13 mouse cellular contexts compared by ENCODE assay signal in the genomic region with DNA sequence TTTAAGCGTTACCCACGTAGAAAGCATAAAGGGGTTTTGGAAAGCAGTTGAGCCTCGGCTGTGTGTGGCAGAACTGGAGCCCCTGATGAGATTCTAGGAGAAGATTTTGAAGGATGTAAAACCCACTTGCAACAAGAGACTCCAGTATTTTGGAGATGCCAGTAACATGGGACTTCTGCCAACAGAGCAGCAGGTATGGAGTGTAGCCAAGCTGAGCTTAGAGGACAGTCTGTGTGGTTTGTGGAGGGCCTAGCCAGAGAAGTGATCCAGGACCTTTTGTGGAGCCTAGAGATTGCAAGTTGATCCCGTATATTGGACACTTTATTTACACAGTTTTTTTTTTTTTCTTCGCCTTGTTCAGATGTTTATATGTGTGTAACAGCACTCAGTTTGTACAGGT.
A peak's percentile ranks its signal among the peaks of the same experiment; 100 is the strongest.
DNase-seq lines count a peak whose midpoint lies in the region; ATAC-seq and TF ChIP-seq lines count a peak whose summit lies in the region.
"Had no signal": no experiment of that assay in that cellular context is flagged by ENCODE, and none has a peak within 500 bp of the region (broad histone marks: within the 10 kb centered on the region; RNA-seq: fewer than 3 reads in every experiment).

No protein-coding gene starts in this region.

- 0 out of 2 replicates have a peak, but pooled peaks cover 2% of the 10 kb centered on the region for H3K9me3 ChIP-seq in forebrain, embryonic 15.5 days
- H3K9me3 ChIP-seq in forebrain, embryonic 11.5 days (ENCODE audit: control insufficient read depth, low read length) = no peaks in the 10 kb centered on the region
- H3K9me3 ChIP-seq: liver, embryonic 15.5 days; megakaryocyte, embryonic 14.5 days had no signal

- no peak overlapping the region for H3K4me2 ChIP-seq in forebrain, embryonic 15.5 days (replicated peaks)
- H3K4me2 ChIP-seq in forebrain, embryonic 11.5 days (ENCODE audit: low read depth, low read length, severe bottlenecking) = no peak overlapping the region
- H3K4me2 ChIP-seq: liver, embryonic 15.5 days had no signal

- H3K4me3 ChIP-seq in forebrain, embryonic 15.5 days = no peak overlapping the region
- H3K4me3 ChIP-seq in forebrain, embryonic 11.5 days (ENCODE audit: low read depth, low read length) = no peak overlapping the region
- no peak overlapping the region for H3K4me3 ChIP-seq in liver, adult 2 months (ENCODE audit: insufficient read depth, low read depth, low read length)
- no peak overlapping the region for H3K4me3 ChIP-seq in layer of hippocampus, adult 2 months
- H3K4me3 ChIP-seq in thymus, adult 2 months (ENCODE audit: control insufficient read depth, insufficient read depth, low read length) = no peak overlapping the region
- H3K4me3 ChIP-seq: erythroblast, embryonic 14.5 days; liver, embryonic 15.5 days; megakaryocyte, embryonic 14.5 days had no signal

- WGBS in forebrain, embryonic 15.5 days = 56% methylated on average over 5 of the region's 5 CpGs
- WGBS in forebrain, embryonic 11.5 days = 85% methylated on average over 5 of the region's 5 CpGs
- WGBS in liver, adult 2 months = 59% methylated on average over 5 of the region's 5 CpGs
- 82% methylated on average over 5 of the region's 5 CpGs for WGBS in thymus, adult 2 months

- H3K36me3 ChIP-seq in forebrain, embryonic 15.5 days = no peaks in the 10 kb centered on the region
- no peaks in the 10 kb centered on the region for H3K36me3 ChIP-seq in forebrain, embryonic 11.5 days (ENCODE audit: control insufficient read depth, insufficient read depth, low read length)
- no peaks in the 10 kb centered on the region for H3K36me3 ChIP-seq in liver, adult 2 months (ENCODE audit: control insufficient read depth, insufficient read depth, low read length)
- no peaks in the 10 kb centered on the region for H3K36me3 ChIP-seq in thymus, adult 2 months (ENCODE audit: control insufficient read depth, insufficient read depth, low read length)
- H3K36me3 ChIP-seq: liver, embryonic 15.5 days had no signal

- no peaks in the 10 kb centered on the region for H3K27me3 ChIP-seq in forebrain, embryonic 15.5 days
- no peaks in the 10 kb centered on the region for H3K27me3 ChIP-seq in forebrain, embryonic 11.5 days (ENCODE audit: control insufficient read depth, insufficient read depth, low read length)
- no peaks in the 10 kb centered on the region for H3K27me3 ChIP-seq in liver, adult 2 months (ENCODE audit: control insufficient read depth, insufficient read depth, low read length)
- no peaks in the 10 kb centered on the region for H3K27me3 ChIP-seq in thymus, adult 2 months (ENCODE audit: control insufficient read depth, insufficient read depth, low read length)
- H3K27me3 ChIP-seq: liver, embryonic 15.5 days; megakaryocyte, embryonic 14.5 days had no signal

- no peaks in the 10 kb centered on the region for H3K79me2 ChIP-seq in liver, adult 2 months (ENCODE audit: control insufficient read depth, insufficient read depth, low read length)

- H3K9ac ChIP-seq in forebrain, embryonic 15.5 days (replicated peaks) = no peak overlapping the region
- H3K9ac ChIP-seq in forebrain, embryonic 11.5 days (ENCODE audit: low read length) = no peak overlapping the region
- H3K9ac ChIP-seq in liver, adult 2 months (ENCODE audit: low read depth, low read length) = no peak overlapping the region
- H3K9ac ChIP-seq: liver, embryonic 15.5 days had no signal

- no peak overlapping the region for H3K27ac ChIP-seq in forebrain, embryonic 15.5 days (replicated peaks)
- H3K27ac ChIP-seq in forebrain, embryonic 11.5 days (ENCODE audit: low read depth, low read length) = no peak overlapping the region
- H3K27ac ChIP-seq in liver, adult 2 months (replicated peaks; ENCODE audit: insufficient read depth, low read depth, low read length) = no peak overlapping the region
- no peak overlapping the region for H3K27ac ChIP-seq in layer of hippocampus, adult 2 months
- H3K27ac ChIP-seq in thymus, adult 2 months (ENCODE audit: control insufficient read depth, insufficient read depth, low read length) = no peak overlapping the region
- H3K27ac ChIP-seq: liver, embryonic 15.5 days had no signal

- peak; percentile 72 for ATAC-seq in forebrain, embryonic 15.5 days (replicated peaks)
- ATAC-seq in forebrain, embryonic 11.5 days (replicated peaks; ENCODE audit: low FRiP score) = no peak
- ATAC-seq: intestine, embryonic 16.5 days had no signal

- no peak for DNase-seq in forebrain, embryonic 11.5 days (ENCODE audit: low spot score)
- DNase-seq in liver, adult 2 months (ENCODE audit: extremely low read depth, low read depth, low spot score) = peak; percentile 48
- no peak for DNase-seq in liver
- peak; percentile 85 for DNase-seq in brain, embryonic 14.5 days (ENCODE audit: low read depth)
- peak; percentile 7 to 10 for DNase-seq in layer of hippocampus, adult 2 months (ENCODE audit: low spot score in 2 of 2)
- DNase-seq in urinary bladder, postnatal 36 days (ENCODE audit: low spot score in 2 of 2) = no peak
- no peak for DNase-seq in thymus, adult 2 months
- DNase-seq: B cell, adult 2 months had no signal

- no peak for TF ChIP-seq CTCF in liver, adult 2 months (IDR thresholded peaks at IDR 0.05; ENCODE audit: low read depth, low read length)
- no peak for TF ChIP-seq CTCF in brain, embryonic 14.5 days (IDR thresholded peaks at IDR 0.05; ENCODE audit: borderline replicate concordance, extremely low read depth, insufficient read depth, insufficient read length)
- TF ChIP-seq CTCF in layer of hippocampus, adult 2 months (conservative IDR thresholded peaks at IDR 0.05) = no peak
- no peak for TF ChIP-seq CTCF in thymus, adult 2 months (IDR thresholded peaks at IDR 0.05; ENCODE audit: borderline replicate concordance, control insufficient read depth, extremely low read depth, insufficient read depth, low read length, poor library complexity)

- no peaks in the 10 kb centered on the region for H3K4me1 ChIP-seq in forebrain, embryonic 15.5 days
- no peaks in the 10 kb centered on the region for H3K4me1 ChIP-seq in forebrain, embryonic 11.5 days (replicated peaks; ENCODE audit: control insufficient read depth, insufficient read depth, low read length)
- no peaks in the 10 kb centered on the region for H3K4me1 ChIP-seq in liver, adult 2 months (ENCODE audit: control insufficient read depth, insufficient read depth, low read length)
- H3K4me1 ChIP-seq in thymus, adult 2 months (replicated peaks; ENCODE audit: control insufficient read depth, insufficient read depth, low read length) = no peaks in the 10 kb centered on the region
- H3K4me1 ChIP-seq: liver, embryonic 15.5 days; megakaryocyte, embryonic 14.5 days had no signal

- no peak for TF ChIP-seq POLR2A in liver, adult 2 months (IDR thresholded peaks at IDR 0.05; ENCODE audit: extremely low read depth, insufficient read depth, low read length)
- TF ChIP-seq POLR2A in brain, embryonic 14.5 days (IDR thresholded peaks at IDR 0.05; ENCODE audit: borderline replicate concordance, extremely low read depth, insufficient read depth, insufficient read length, poor library complexity, severe bottlenecking) = no peak
- no peak for TF ChIP-seq POLR2A in thymus, adult 2 months (IDR thresholded peaks at IDR 0.05; ENCODE audit: control insufficient read depth, extremely low read depth, insufficient read depth, low read length, poor library complexity)

Comparison
In these comparisons a context has a peak if more than half of its experiments do, and no peak if none do; other contexts are left out.
1. DNase-seq: peak in liver, adult 2 months (single experiment), brain, embryonic 14.5 days (single experiment) and layer of hippocampus, adult 2 months (2 of 2); none in forebrain, embryonic 11.5 days (single experiment), liver (single experiment), urinary bladder, postnatal 36 days (0 of 2) and thymus, adult 2 months (single experiment).